10 mouse cellular contexts compared by ENCODE assay signal in genomic region chr7:104445961-104446645, GRCm38 (mm10). TPM values are rescaled to one million over a fixed set of nuclear protein-coding genes. Genes with fewer than 3 reads are reported as not detected.
DNase-seq lines count a peak whose midpoint lies in the region; ATAC-seq and TF ChIP-seq lines count a peak whose summit lies in the region.
"Had no signal": no experiment of that assay in that cellular context is flagged by ENCODE, and none has a peak within 500 bp of the region (broad histone marks: within the 10 kb centered on the region; RNA-seq: fewer than 3 reads in every experiment).

No protein-coding gene starts in this region.

- no peaks in the 10 kb centered on the region for H3K9me3 ChIP-seq in forebrain, embryonic 14.5 days (replicated peaks; ENCODE audit: control insufficient read depth, low read length)
- H3K9me3 ChIP-seq in forebrain, embryonic 12.5 days: no peaks in the 10 kb centered on the region
- H3K9me3 ChIP-seq: G1E; limb, embryonic 13.5 days had no signal

- TF ChIP-seq CTCF in Patski (IDR thresholded peaks at IDR 0.05): peak; percentile 45
- 0 out of 2 replicates have a peak, but pooled peaks have one; percentile 2 for TF ChIP-seq CTCF in liver, adult 2 months (IDR thresholded peaks at IDR 0.05; ENCODE audit: low read depth, low read length)

- no peaks in the 10 kb centered on the region for H3K79me2 ChIP-seq in liver, adult 2 months (ENCODE audit: control insufficient read depth, insufficient read depth, low read length)

- TF ChIP-seq POLR2A in liver, adult 2 months (IDR thresholded peaks at IDR 0.05; ENCODE audit: extremely low read depth, insufficient read depth, low read length): no peak

- H3K4me3 ChIP-seq in forebrain, embryonic 14.5 days (ENCODE audit: low read depth, low read length): no peak overlapping the region
- no peak overlapping the region for H3K4me3 ChIP-seq in forebrain, embryonic 12.5 days (replicated peaks)
- peak overlapping the region; percentile 49 for H3K4me3 ChIP-seq in liver, adult 2 months (ENCODE audit: insufficient read depth, low read depth, low read length)
- H3K4me3 ChIP-seq: limb, embryonic 13.5 days had no signal

- no peak for ATAC-seq in forebrain, embryonic 14.5 days
- ATAC-seq in forebrain, embryonic 12.5 days (ENCODE audit: low FRiP score): no peak
- peak; percentile 89 for ATAC-seq in Patski

- no peaks in the 10 kb centered on the region for H3K36me3 ChIP-seq in forebrain, embryonic 14.5 days (ENCODE audit: control insufficient read depth, insufficient read depth, low read length)
- H3K36me3 ChIP-seq in forebrain, embryonic 12.5 days (replicated peaks): no peaks in the 10 kb centered on the region
- H3K36me3 ChIP-seq in liver, adult 2 months (ENCODE audit: control insufficient read depth, insufficient read depth, low read length): no peaks in the 10 kb centered on the region
- H3K36me3 ChIP-seq: G1E; limb, embryonic 13.5 days had no signal

- POLR2A ChIA-PET in Patski (lab: Charles Lee): no interaction called here

- in situ Hi-C loops in Patski (cut with MboI; ENCODE audit: low pct_unique_long_range_greater_than_20kb): no loop called here

- no peak overlapping the region for H3K9ac ChIP-seq in forebrain, embryonic 14.5 days (ENCODE audit: low read length)
- no peak overlapping the region for H3K9ac ChIP-seq in forebrain, embryonic 12.5 days
- peak overlapping the region; percentile 56; the same call in 1 of the 2 replicates for H3K9ac ChIP-seq in liver, adult 2 months (ENCODE audit: low read depth, low read length)
- H3K9ac ChIP-seq: limb, embryonic 13.5 days had no signal

- H3K4me1 ChIP-seq in forebrain, embryonic 14.5 days (ENCODE audit: control insufficient read depth, insufficient read depth, low read length): no peaks in the 10 kb centered on the region
- H3K4me1 ChIP-seq in forebrain, embryonic 12.5 days: no peaks in the 10 kb centered on the region
- peaks cover 2% of the 10 kb centered on the region; the same call in 1 of the 2 replicates for H3K4me1 ChIP-seq in liver, adult 2 months (ENCODE audit: control insufficient read depth, insufficient read depth, low read length)
- H3K4me1 ChIP-seq: limb, embryonic 13.5 days had no signal

- CTCF ChIA-PET in Patski (lab: Charles Lee): interaction anchor here (1.1 kb wide), 1 partner anchor 12 kb away, joined by 3 read pairs; no protein-coding TSS in a partner anchor

- 81% methylated on average over 2 of the region's 2 CpGs for whole genome bisulfite sequencing in forebrain, embryonic 14.5 days
- 74% methylated on average over 2 of the region's 2 CpGs for WGBS in forebrain, embryonic 12.5 days
- 41% methylated on average over 2 of the region's 2 CpGs for WGBS in liver, adult 2 months

- no peak overlapping the region for H3K27ac ChIP-seq in forebrain, embryonic 14.5 days (ENCODE audit: low read depth, low read length)
- no peak overlapping the region for H3K27ac ChIP-seq in forebrain, embryonic 12.5 days
- peak overlapping the region; percentile 75 for H3K27ac ChIP-seq in liver, adult 2 months (replicated peaks; ENCODE audit: insufficient read depth, low read depth, low read length)
- H3K27ac ChIP-seq: limb, embryonic 13.5 days had no signal

- no peaks in the 10 kb centered on the region for H3K27me3 ChIP-seq in forebrain, embryonic 14.5 days (replicated peaks; ENCODE audit: control insufficient read depth, insufficient read depth, low read length)
- H3K27me3 ChIP-seq in forebrain, embryonic 12.5 days: no peaks in the 10 kb centered on the region
- no peaks in the 10 kb centered on the region for H3K27me3 ChIP-seq in Patski
- H3K27me3 ChIP-seq in liver, adult 2 months (ENCODE audit: control insufficient read depth, insufficient read depth, low read length): no peaks in the 10 kb centered on the region
- H3K27me3 ChIP-seq: limb, embryonic 13.5 days had no signal

- DNase-seq in forebrain, embryonic 14.5 days (ENCODE audit: low spot score): peak; percentile 0
- DNase-seq in Patski (ENCODE audit: low read depth, low spot score): no peak
- DNase-seq in heart, adult 9 months (ENCODE audit: low spot score in 2 of 2): peak; percentile 55 to 73
- DNase-seq in liver, adult 2 months (ENCODE audit: extremely low read depth, low read depth, low spot score): peak; percentile 55
- DNase-seq in skeletal muscle tissue, adult 2 months (ENCODE audit: low read depth, low spot score): peak; percentile 57
- no peak for DNase-seq in left cerebral cortex, adult 9 months (ENCODE audit: low spot score in 2 of 2)
- DNase-seq in neural tube, embryonic 10.5 days (ENCODE audit: extremely low spot score, low spot score): no peak

- H3K4me2 ChIP-seq in forebrain, embryonic 14.5 days (ENCODE audit: low read length): no peak overlapping the region
- no peak overlapping the region for H3K4me2 ChIP-seq in forebrain, embryonic 12.5 days
- H3K4me2 ChIP-seq: limb, embryonic 13.5 days had no signal

RNA-seq across cellular contexts. Expression of gene Trim30a, which starts 18.9 kb away (rescaled TPM):
- polyA plus RNA-seq in forebrain, embryonic 14.5 days (2014; fragmentation: Nextera tagmentation; extraction: Ambion mirVana): 0.51 and 0.63 TPM in 2 replicates
- polyA plus RNA-seq in forebrain, embryonic 12.5 days (2016; fragmentation: Nextera tagmentation; extraction: Ambion mirVana): 0.40 and 0.52 TPM in 2 replicates
- 0.67 TPM for polyA plus RNA-seq in Patski (2021)
- 8.1 and 9.4 TPM in 2 replicates for total RNA-seq in liver, adult 2 months (2014; rRNA removed)
- 0.90 and 1.5 TPM in 2 replicates for polyA plus RNA-seq in liver, adult 2 months (2012; rRNA removed)

RNA-seq across cellular contexts. Expression of gene Trim30c, which starts 45.5 kb away (rescaled TPM):
- not detected in 2 replicates for polyA plus RNA-seq in forebrain, embryonic 14.5 days (2014; fragmentation: Nextera tagmentation; extraction: Ambion mirVana)
- polyA plus RNA-seq in forebrain, embryonic 12.5 days (2016; fragmentation: Nextera tagmentation; extraction: Ambion mirVana): not detected in 2 replicates
- not detected for polyA plus RNA-seq in Patski (2021)
- 0.54 and 1.3 TPM in 2 replicates for total RNA-seq in liver, adult 2 months (2014; rRNA removed)
- polyA plus RNA-seq in liver, adult 2 months (2012; rRNA removed): 0.13 TPM in 1 of 2 replicates, not detected in the other
- total RNA-seq: G1E had no signal
- polyA plus RNA-seq: G1E; limb, embryonic 13.5 days had no signal

Comparison
In these comparisons a context has a peak if more than half of its experiments do, and no peak if none do; other contexts are left out.
1. DNase-seq: peak in forebrain, embryonic 14.5 days (single experiment), heart, adult 9 months (2 of 2), liver, adult 2 months (single experiment) and skeletal muscle tissue, adult 2 months (single experiment); none in Patski (single experiment), left cerebral cortex, adult 9 months (0 of 2) and neural tube, embryonic 10.5 days (single experiment).